Comparison of ENCODE assay signal across 10 mouse cellular contexts in the genomic region with DNA sequence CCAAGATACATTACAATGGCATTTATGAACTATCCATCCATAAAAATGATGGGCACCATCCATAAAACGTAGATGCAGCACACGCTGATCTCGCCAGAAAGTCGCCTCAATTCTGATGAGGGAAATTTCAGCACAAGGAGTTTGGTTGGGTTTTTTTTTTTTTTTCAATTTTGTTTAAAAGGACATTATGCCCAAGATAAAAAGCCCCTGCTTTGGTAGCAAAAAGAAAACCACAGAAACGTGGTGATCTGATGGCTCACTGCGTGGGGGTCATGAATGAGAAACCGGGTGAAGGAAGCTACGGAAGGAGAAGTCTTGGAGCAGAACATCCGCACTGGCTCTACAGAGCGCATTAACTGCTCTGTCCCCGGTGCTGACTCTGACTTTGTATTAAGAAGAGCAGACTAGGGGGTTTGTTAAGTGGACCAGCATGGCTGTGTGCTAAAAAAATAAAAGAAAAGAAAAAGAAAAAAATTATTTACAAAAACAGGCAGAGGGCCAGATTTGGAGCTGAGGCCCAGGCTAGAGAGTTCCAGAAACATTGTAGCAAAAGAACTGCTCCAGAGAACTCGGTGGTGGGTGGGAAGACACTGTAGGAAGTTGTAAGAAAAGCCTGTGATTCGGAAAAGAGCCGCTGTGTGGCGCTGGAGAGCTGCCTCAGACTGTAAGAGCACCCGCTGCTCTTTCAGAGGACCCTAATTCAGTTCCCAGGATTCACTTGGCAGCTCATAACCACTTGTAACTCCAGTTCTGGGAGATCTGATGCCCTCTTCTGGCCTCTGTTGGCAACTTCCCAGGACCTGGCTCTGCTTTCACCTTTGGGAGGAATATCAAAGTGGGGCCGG. TPM values are rescaled to one million over a fixed set of nuclear protein-coding genes. Genes with fewer than 3 reads are reported as not detected.
DNase-seq lines count a peak whose midpoint lies in the region; ATAC-seq and TF ChIP-seq lines count a peak whose summit lies in the region.
"Had no signal": no experiment of that assay in that cellular context is flagged by ENCODE, and none has a peak within 500 bp of the region (broad histone marks: within the 10 kb centered on the region; RNA-seq: fewer than 3 reads in every experiment).

No protein-coding gene starts in this region.

- TF ChIP-seq POLR2A in lung, adult 2 months (IDR thresholded peaks at IDR 0.05; ENCODE audit: borderline replicate concordance, extremely low read depth, low read depth, low read length) = no peak
- TF ChIP-seq POLR2A in cortical plate, adult 2 months (IDR thresholded peaks at IDR 0.05; ENCODE audit: extremely low read depth, insufficient read depth, low read length) = no peak

- peaks cover 30% of the 10 kb centered on the region for H3K27me3 ChIP-seq in lung, embryonic 14.5 days (ENCODE audit: insufficient read depth, low read length)

- DNase-seq in embryo, embryonic 10 days (ENCODE audit: low spot score) = peak; percentile 39
- no peak for DNase-seq in embryo, embryonic 9.5 days (ENCODE audit: extremely low spot score)
- peak; percentile 64 for DNase-seq in lung, embryonic 14.5 days
- no peak for DNase-seq in lung, adult 2 months
- peak; percentile 68 for DNase-seq in retina, embryonic 14.5 days (ENCODE audit: low spot score)
- DNase-seq in urinary bladder, postnatal 25 days (ENCODE audit: low spot score) = no peak
- no peak for DNase-seq in cerebellum, adult 8-10 months

- H3K4me3 ChIP-seq in lung, embryonic 14.5 days (ENCODE audit: low read depth, low read length) = no peak overlapping the region
- H3K4me3 ChIP-seq in lung, adult 2 months (replicated peaks; ENCODE audit: extremely low read depth, low read depth, low read length) = no peak overlapping the region
- H3K4me3 ChIP-seq in cortical plate, adult 2 months (ENCODE audit: insufficient read depth, low read length) = no peak overlapping the region
- H3K4me3 ChIP-seq: limb, embryonic 15.5 days; stomach, embryonic 15.5 days had no signal

- no peak overlapping the region for H3K4me2 ChIP-seq in lung, embryonic 14.5 days
- H3K4me2 ChIP-seq: limb, embryonic 15.5 days; stomach, embryonic 15.5 days had no signal

- WGBS in lung, embryonic 14.5 days = 60% methylated on average over 17 of the region's 17 CpGs
- WGBS in lung, adult 2 months = 57% methylated on average over 17 of the region's 17 CpGs

- H3K36me3 ChIP-seq in lung, embryonic 14.5 days (ENCODE audit: insufficient read depth) = no peaks in the 10 kb centered on the region
- H3K36me3 ChIP-seq: limb, embryonic 15.5 days; stomach, embryonic 15.5 days had no signal

- H3K27ac ChIP-seq in lung, embryonic 14.5 days (ENCODE audit: low read depth) = no peak overlapping the region
- H3K27ac ChIP-seq in cortical plate, adult 2 months (ENCODE audit: insufficient read depth, low read length) = no peak overlapping the region
- H3K27ac ChIP-seq: limb, embryonic 15.5 days; stomach, embryonic 15.5 days had no signal

- H3K4me1 ChIP-seq in lung, embryonic 14.5 days (ENCODE audit: insufficient read depth) = no peaks in the 10 kb centered on the region
- H3K4me1 ChIP-seq in lung, adult 2 months (ENCODE audit: control insufficient read depth, insufficient read depth, low read length) = no peaks in the 10 kb centered on the region
- no peaks in the 10 kb centered on the region; the same call in 1 of the 2 replicates for H3K4me1 ChIP-seq in cortical plate, adult 2 months (ENCODE audit: control insufficient read depth, insufficient read depth, low read length)

- no peaks in the 10 kb centered on the region for H3K9me3 ChIP-seq in lung, embryonic 14.5 days (ENCODE audit: low read depth, low read length)
- H3K9me3 ChIP-seq: limb, embryonic 15.5 days; stomach, embryonic 15.5 days had no signal

- ATAC-seq in lung, embryonic 14.5 days (ENCODE audit: insufficient read depth) = no peak

- TF ChIP-seq CTCF in lung, embryonic 14.5 days (IDR thresholded peaks at IDR 0.05; ENCODE audit: low read depth) = peak; percentile 20; the same call in 1 of the 2 replicates
- TF ChIP-seq CTCF in lung, adult 2 months (IDR thresholded peaks at IDR 0.05; ENCODE audit: insufficient read depth, low read length) = no peak
- TF ChIP-seq CTCF in cortical plate, adult 2 months (IDR thresholded peaks at IDR 0.05; ENCODE audit: extremely low read depth, insufficient read depth, low read length) = peak; percentile 30; the same call in 1 of the 2 replicates

- no peak overlapping the region for H3K9ac ChIP-seq in lung, embryonic 14.5 days
- H3K9ac ChIP-seq: limb, embryonic 15.5 days; stomach, embryonic 15.5 days had no signal

RNA-seq across cellular contexts. Expression of a gene that starts 1.6 kb away (rescaled TPM):
- polyA plus RNA-seq in lung, embryonic 14.5 days (2014; fragmentation: Nextera tagmentation; extraction: Ambion mirVana) = 0.09 and 0.63 TPM in 2 replicates
- polyA plus RNA-seq in lung, adult 2 months (2012; rRNA removed) = 2.2 and 3.9 TPM in 2 replicates
- polyA plus RNA-seq in cortical plate, adult 2 months (2012; rRNA removed) = 30.8 and 32.0 TPM in 2 replicates

RNA-seq across cellular contexts. Expression of a gene that starts 6.4 kb away (rescaled TPM):
- polyA plus RNA-seq in lung, embryonic 14.5 days (2014; fragmentation: Nextera tagmentation; extraction: Ambion mirVana) = 24.6 and 28.1 TPM in 2 replicates
- 46.6 and 46.9 TPM in 2 replicates for polyA plus RNA-seq in lung, adult 2 months (2012; rRNA removed)
- polyA plus RNA-seq in cortical plate, adult 2 months (2012; rRNA removed) = 74.0 and 74.4 TPM in 2 replicates

RNA-seq across cellular contexts. Expression of a gene that starts 38.0 kb away (rescaled TPM):
- polyA plus RNA-seq in lung, embryonic 14.5 days (2014; fragmentation: Nextera tagmentation; extraction: Ambion mirVana) = 141 and 160 TPM in 2 replicates
- polyA plus RNA-seq in lung, adult 2 months (2012; rRNA removed) = 55.8 and 70.0 TPM in 2 replicates
- 158 and 186 TPM in 2 replicates for polyA plus RNA-seq in cortical plate, adult 2 months (2012; rRNA removed)

Comparison
In these comparisons a context has a peak if more than half of its experiments do, and no peak if none do; other contexts are left out.
1. DNase-seq: peak in embryo, embryonic 10 days (single experiment), lung, embryonic 14.5 days (single experiment) and retina, embryonic 14.5 days (single experiment); none in embryo, embryonic 9.5 days (single experiment), lung, adult 2 months (single experiment), urinary bladder, postnatal 25 days (single experiment) and cerebellum, adult 8-10 months (single experiment).